Mouse (Mus musculus) thymus, adult 2 months (tissue): ENCODE results near the gene Mcur1. TPM values are rescaled to one million over a fixed set of nuclear protein-coding genes. Genes with fewer than 3 reads are reported as not detected.

Experiments used
- DNase-seq: peaks from one replicate; pipeline ENCODE4 v3.0.0; 2021
- H3K27ac ChIP-seq: fragments of 200-500 bp; 2 replicates; pipeline ENCODE4 v1.5.1; 2012; ENCODE audit warnings: low read length, control low read depth; ENCODE audit not compliant: control insufficient read depth, insufficient read depth
- H3K27me3 ChIP-seq: fragments of 200-500 bp; 2 replicates; pipeline ENCODE4 v1.6.1; 2012; ENCODE audit warnings: mild to moderate bottlenecking, low read length, moderate library complexity, mixed read lengths; ENCODE audit not compliant: control insufficient read depth, insufficient read depth
- H3K36me3 ChIP-seq: fragments of 200-500 bp; 2 replicates; pipeline ENCODE4 v1.6.1; 2012; ENCODE audit warnings: mild to moderate bottlenecking, low read length, moderate library complexity; ENCODE audit not compliant: control insufficient read depth, insufficient read depth
- H3K4me1 ChIP-seq: fragments of 200-500 bp; replicated peaks from 2 replicates; pipeline ENCODE4 v1.6.1; 2012; ENCODE audit warnings: low read length; ENCODE audit not compliant: control insufficient read depth, insufficient read depth
- H3K4me3 ChIP-seq: fragments of 200-500 bp; 2 replicates; pipeline ENCODE4 v1.5.1; 2012; ENCODE audit warnings: mild to moderate bottlenecking, low read length, control low read depth, moderate library complexity; ENCODE audit not compliant: control insufficient read depth, insufficient read depth
- CTCF ChIP-seq: fragments of 200-500 bp; IDR thresholded peaks from 2 replicates; pipeline ENCODE4 v1.5.1; 2012; ENCODE audit warnings: mild to moderate bottlenecking, control low read depth, low read length, moderate library complexity, borderline replicate concordance; ENCODE audit not compliant: control insufficient read depth, poor library complexity, insufficient read depth; ENCODE audit errors: extremely low read depth
- POLR2A ChIP-seq: fragments of 200-500 bp; IDR thresholded peaks from 2 replicates; pipeline ENCODE4 v1.6.1; 2012; ENCODE audit warnings: mild to moderate bottlenecking, low read length, control low read depth, moderate library complexity; ENCODE audit not compliant: control insufficient read depth, poor library complexity, insufficient read depth; ENCODE audit errors: extremely low read depth
- WGBS: fragments of 180-500 bp; shearing (Covaris S2); methylation state at CpG from one replicate; pipeline ENCODE4 v1.1.7; 2018; 5-methylcytosine and 5-hydroxymethylcytosine counted together
- polyA plus RNA-seq: library from polyadenylated mRNA; depleted of rRNA; stranded (reverse); fragments of >200 nt; gene quantifications from 2 replicates; pipeline ENCODE4 v1.2.3, GENCODE M21; 2012

The Mcur1 gene
- polyA plus RNA-seq, 1 experiment, result 18.0 TPM

DNA sequence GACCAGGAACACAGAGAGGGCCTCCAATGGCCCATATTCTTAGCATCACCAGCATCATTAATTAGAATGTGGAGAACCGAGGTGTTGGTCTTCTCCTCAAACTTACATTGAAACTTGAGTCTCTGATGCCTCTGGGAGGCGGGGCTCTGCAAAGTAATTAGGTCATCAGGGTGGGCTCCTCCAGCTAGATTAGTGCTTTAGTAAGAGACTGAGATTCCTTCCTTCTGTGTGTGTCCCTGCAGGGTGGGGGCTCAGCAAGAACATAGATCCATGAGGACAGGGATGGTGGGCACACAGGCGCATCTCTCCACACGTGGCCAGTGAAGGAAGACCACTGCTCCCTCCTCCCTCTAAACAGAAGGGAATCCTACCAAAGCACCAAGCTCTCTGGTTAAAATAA, 26.0 kb downstream of the Mcur1 start:
- 97% methylated on average over 4 of the region's 4 CpGs for WGBS
- no peak for DNase-seq
- TF ChIP-seq POLR2A, result no peak
- no peak for TF ChIP-seq CTCF
- Histone ChIP-seq H3K27ac (no peak overlapping the region), H3K36me3 (no peaks in the 10 kb centered on the region), H3K27me3 (no peaks in the 10 kb centered on the region), H3K4me3 (no peak overlapping the region), H3K4me1 (peaks cover 6% of the 10 kb centered on the region)

DNA sequence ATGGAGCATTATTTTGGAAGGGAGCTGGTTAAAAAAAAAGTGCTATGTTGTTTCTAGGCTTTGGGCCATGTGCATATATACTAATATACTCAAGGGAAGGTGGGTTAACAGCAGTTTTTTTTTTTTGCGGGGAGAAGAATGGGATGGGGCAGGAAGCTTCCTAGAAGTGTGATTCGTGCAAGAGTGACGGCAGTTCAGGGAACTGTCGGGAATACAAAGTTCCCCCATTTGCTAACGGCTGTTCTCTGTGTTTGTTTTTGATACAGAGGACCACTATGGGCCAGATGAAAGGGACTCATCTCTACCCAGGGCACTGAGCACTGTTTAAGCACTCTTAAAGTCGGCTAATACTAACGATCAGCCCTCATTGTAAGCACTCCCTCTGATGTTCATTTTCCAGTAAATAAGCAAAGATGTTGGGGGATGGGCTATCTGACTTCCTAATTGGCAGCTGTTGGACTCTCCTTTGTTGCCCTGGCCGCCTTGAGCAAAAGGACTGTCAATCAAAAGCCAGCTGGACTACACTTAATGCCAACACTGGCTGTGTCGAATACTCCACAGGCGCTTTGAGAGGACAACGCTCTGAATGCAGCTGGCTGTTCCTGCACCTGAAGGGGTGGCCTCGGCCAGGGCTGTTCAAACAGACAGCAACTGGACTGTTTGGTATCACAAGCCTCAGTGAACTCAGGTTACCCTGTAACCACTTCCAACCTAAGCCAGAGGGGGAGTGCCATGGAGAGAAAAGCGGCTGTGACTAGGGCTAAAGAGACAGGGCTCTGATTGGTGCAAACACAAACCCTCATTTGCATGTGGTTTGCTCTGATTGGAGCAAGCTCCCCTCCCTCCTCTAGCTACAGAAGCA, 28.9 kb downstream of the Mcur1 start:
- H3K27me3 ChIP-seq, result no peaks in the 10 kb centered on the region
- 30% methylated on average over 13 of the region's 13 CpGs for WGBS
- no peaks in the 10 kb centered on the region for H3K36me3 ChIP-seq
- TF ChIP-seq CTCF (no peak), POLR2A (no peak)
- peaks cover 6% of the 10 kb centered on the region for H3K4me1 ChIP-seq
- peak; percentile 29 for DNase-seq
- no peak overlapping the region for H3K4me3 ChIP-seq
- H3K27ac ChIP-seq, result no peak overlapping the region; the same call in 1 of the 2 replicates

DNA sequence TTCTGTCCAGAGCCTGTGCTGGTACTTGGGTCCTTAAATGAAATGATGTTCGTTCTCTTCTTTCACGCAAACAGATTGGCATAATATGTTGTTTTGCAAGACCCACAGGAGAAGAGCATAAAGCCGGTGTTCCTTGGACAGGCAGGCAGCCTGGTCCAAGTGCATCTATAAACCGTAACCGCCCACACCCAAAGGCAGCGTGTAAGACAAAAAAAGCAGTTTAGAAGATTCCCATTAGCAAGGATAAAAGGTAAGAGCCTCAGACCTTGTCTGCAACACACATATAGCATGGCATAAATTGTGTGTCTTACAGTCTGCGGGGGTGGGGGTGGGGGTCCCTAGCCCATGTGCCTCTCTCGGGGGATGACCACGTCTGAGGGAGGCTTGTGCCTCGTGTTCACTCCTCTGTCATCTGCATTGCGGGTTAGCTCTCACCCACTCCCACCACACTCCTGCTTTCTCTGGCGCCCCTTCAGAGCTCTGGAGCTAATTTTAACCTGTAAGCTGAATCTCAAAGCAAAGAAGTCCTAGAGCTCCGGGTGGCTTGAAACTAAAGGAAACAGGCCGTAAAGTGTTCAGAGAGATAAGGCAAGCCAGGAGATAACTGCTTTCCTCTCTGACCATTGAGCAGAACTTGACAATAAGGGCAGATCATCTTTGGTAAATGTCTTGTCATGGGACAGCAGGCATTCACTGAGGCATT, 29.7 kb downstream of the Mcur1 start:
- H3K27ac ChIP-seq, result no peak overlapping the region
- H3K36me3 ChIP-seq, result no peaks in the 10 kb centered on the region
- WGBS, result 54% methylated on average over 14 of the region's 14 CpGs
- no peak overlapping the region for H3K4me3 ChIP-seq
- TF ChIP-seq POLR2A, result no peak
- no peak for TF ChIP-seq CTCF
- H3K27me3 ChIP-seq, result no peaks in the 10 kb centered on the region
- DNase-seq, result no peak
- peaks cover 13% of the 10 kb centered on the region for H3K4me1 ChIP-seq

DNA sequence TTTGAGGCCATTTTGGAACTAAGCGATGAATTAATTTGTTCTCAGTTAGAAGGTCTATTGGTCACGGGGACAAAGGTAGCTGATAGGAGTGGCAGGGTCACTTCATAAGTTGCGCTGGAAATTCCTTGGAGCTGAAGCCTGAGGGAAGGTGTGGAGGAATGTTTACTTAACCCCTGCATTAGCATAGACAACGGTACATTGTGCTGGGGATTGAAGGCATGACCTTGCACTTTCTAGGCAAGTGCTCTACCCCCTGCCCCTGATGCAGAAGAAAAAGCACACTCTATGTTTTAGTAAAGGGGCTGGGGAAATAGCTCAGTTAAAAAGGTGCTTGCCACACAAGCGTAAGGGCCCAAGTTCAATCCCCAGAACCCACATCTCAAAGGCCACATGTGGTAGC, 33.7 kb downstream of the Mcur1 start:
- 93% methylated on average over 5 of the region's 5 CpGs for WGBS
- TF ChIP-seq POLR2A, result no peak
- Histone ChIP-seq H3K27ac (no peak overlapping the region), H3K36me3 (no peaks in the 10 kb centered on the region), H3K4me1 (peaks cover 15% of the 10 kb centered on the region), H3K4me3 (no peak overlapping the region), H3K27me3 (no peaks in the 10 kb centered on the region)
- DNase-seq, result no peak

DNA sequence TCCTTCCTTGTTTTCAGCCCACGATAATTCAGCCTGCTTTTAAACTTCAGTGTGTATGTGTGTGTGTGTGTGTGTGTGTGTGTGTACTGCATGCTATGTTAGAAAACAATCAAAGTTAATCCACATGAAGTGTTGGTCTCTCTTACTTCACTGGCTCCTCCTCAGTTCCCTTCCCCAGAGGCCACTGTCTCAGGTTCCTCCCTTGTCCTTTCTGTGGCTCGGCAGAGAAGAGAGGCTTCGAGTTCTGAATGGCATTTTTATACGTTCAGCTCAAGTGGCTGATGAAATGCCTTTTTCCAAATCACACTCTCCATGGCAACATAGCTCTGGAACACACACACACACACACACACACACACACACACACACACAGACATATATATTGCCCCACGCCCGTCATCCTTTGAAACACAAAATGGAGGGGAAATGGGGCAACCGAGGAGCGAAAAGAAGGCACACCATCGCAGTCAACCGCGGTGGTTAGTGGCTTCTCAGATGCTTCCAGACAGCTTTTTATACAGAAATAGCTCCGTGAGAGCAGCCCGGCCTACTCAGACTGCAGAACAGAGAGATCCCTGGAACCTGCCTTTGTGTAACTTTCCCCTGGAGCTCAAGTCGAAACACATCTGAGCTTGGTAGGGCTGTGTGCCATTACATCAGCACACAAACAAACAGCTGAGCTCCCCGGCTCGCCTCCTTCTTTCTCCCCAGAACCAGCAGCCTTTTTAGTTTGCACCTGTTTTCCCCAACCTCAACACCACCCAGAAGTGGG, 34.4 kb downstream of the Mcur1 start:
- peak overlapping the region; percentile 73 for H3K27ac ChIP-seq
- TF ChIP-seq POLR2A, result no peak
- no peak for TF ChIP-seq CTCF
- no peaks in the 10 kb centered on the region for H3K36me3 ChIP-seq
- WGBS, result 4% methylated on average over 16 of the region's 16 CpGs
- no peaks in the 10 kb centered on the region for H3K27me3 ChIP-seq
- DNase-seq, result peak; percentile 30
- peaks cover 12% of the 10 kb centered on the region for H3K4me1 ChIP-seq
- H3K4me3 ChIP-seq, result peak overlapping the region; percentile 39
